Mouse (Mus musculus): ENCODE measurements around the gene Lrrc71.

GRCm38 (mm10) chr3:87770280-87770679 lies 21.9 kb upstream of the Lrrc71 start:
- TF ChIP-seq EP300 (IDR thresholded peaks at IDR 0.05; ENCODE audit: low read depth) (no peak), CTCF (IDR thresholded peaks at IDR 0.05; ENCODE audit: low read depth) (peak; percentile 92)
